Mouse (Mus musculus): ENCODE data around the gene Dnaaf5. TPM values are rescaled to one million over a fixed set of nuclear protein-coding genes. Genes with fewer than 3 reads are reported as not detected.

Gene Dnaaf5
- polyA plus RNA-seq, 1 experiment from 2014 or later: 12.9 TPM

GRCm38 (mm10) chr5:139208183-139208582 is 58.2 kb downstream of the Dnaaf5 start:
- peaks cover 36% of the 10 kb centered on the region for H3K36me3 ChIP-seq
- no peak for DNase-seq (ENCODE audit: low spot score)
- H3K4me1 ChIP-seq: peaks cover 8% of the 10 kb centered on the region; the same call in 1 of the 2 replicates
- H3K27ac ChIP-seq: no peak overlapping the region
- no peak overlapping the region for H3K4me3 ChIP-seq
- no peaks in the 10 kb centered on the region for H3K9me3 ChIP-seq (replicated peaks)
- H3K27me3 ChIP-seq (ENCODE audit: low read depth, poor library complexity, severe bottlenecking): no peaks in the 10 kb centered on the region

- H3K36me3 ChIP-seq: peaks cover 38% of the 10 kb centered on the region
Measured at GRCm38 (mm10) chr5:139208871-139209684, 59.1 kb downstream of the Dnaaf5 start.

GRCm38 (mm10) chr5:139209685-139210026 is 59.6 kb downstream of the Dnaaf5 start:
- Histone ChIP-seq H3K27me3 (ENCODE audit: low read depth, poor library complexity, severe bottlenecking) (no peaks in the 10 kb centered on the region), H3K36me3 (peaks cover 38% of the 10 kb centered on the region)

More at GRCm38 (mm10) chr5:139208871-139209684, 59.1 kb downstream of the Dnaaf5 start:
- no peak overlapping the region for H3K27ac ChIP-seq
- DNase-seq (ENCODE audit: low spot score): no peak
- WGBS: 90% methylated on average over 10 of the region's 10 CpGs
- H3K4me1 ChIP-seq: peaks cover 8% of the 10 kb centered on the region; the same call in 1 of the 2 replicates
- H3K27me3 ChIP-seq (ENCODE audit: low read depth, poor library complexity, severe bottlenecking): no peaks in the 10 kb centered on the region
- H3K4me3 ChIP-seq: no peak overlapping the region
- H3K9me3 ChIP-seq (replicated peaks): no peaks in the 10 kb centered on the region

GRCm38 (mm10) chr5:139211737-139212385 is 61.8 kb downstream of the Dnaaf5 start:
- 94% methylated on average over 11 of the region's 11 CpGs for WGBS
- peaks cover 57% of the 10 kb centered on the region for H3K36me3 ChIP-seq

More at GRCm38 (mm10) chr5:139209685-139210026, 59.6 kb downstream of the Dnaaf5 start:
- H3K27ac ChIP-seq: no peak overlapping the region
- no peak overlapping the region for H3K4me3 ChIP-seq
- no peaks in the 10 kb centered on the region for H3K9me3 ChIP-seq (replicated peaks)
- DNase-seq (ENCODE audit: low spot score): no peak
- WGBS: 96% methylated on average over 7 of the region's 7 CpGs
- peaks cover 8% of the 10 kb centered on the region; the same call in 1 of the 2 replicates for H3K4me1 ChIP-seq

GRCm38 (mm10) chr5:139214298-139214697 is 64.3 kb downstream of the Dnaaf5 start:
- Histone ChIP-seq H3K9me3 (replicated peaks) (no peaks in the 10 kb centered on the region), H3K27me3 (ENCODE audit: low read depth, poor library complexity, severe bottlenecking) (no peaks in the 10 kb centered on the region), H3K36me3 (peaks cover 55% of the 10 kb centered on the region), H3K4me1 (no peaks in the 10 kb centered on the region), H3K4me3 (no peak overlapping the region), H3K27ac (no peak overlapping the region)
- DNase-seq (ENCODE audit: low spot score): no peak

More at GRCm38 (mm10) chr5:139211737-139212385, 61.8 kb downstream of the Dnaaf5 start:
- no peak for DNase-seq (ENCODE audit: low spot score)
- H3K4me3 ChIP-seq: no peak overlapping the region
- no peak overlapping the region for H3K27ac ChIP-seq
- no peaks in the 10 kb centered on the region for H3K27me3 ChIP-seq (ENCODE audit: low read depth, poor library complexity, severe bottlenecking)
- H3K4me1 ChIP-seq: no peaks in the 10 kb centered on the region
- no peaks in the 10 kb centered on the region for H3K9me3 ChIP-seq (replicated peaks)

GRCm38 (mm10) chr5:139215184-139215583 is 65.2 kb downstream of the Dnaaf5 start:
- Histone ChIP-seq H3K27me3 (ENCODE audit: low read depth, poor library complexity, severe bottlenecking) (no peaks in the 10 kb centered on the region), H3K9me3 (replicated peaks) (no peaks in the 10 kb centered on the region), H3K4me3 (no peak overlapping the region), H3K4me1 (no peaks in the 10 kb centered on the region), H3K36me3 (peaks cover 55% of the 10 kb centered on the region), H3K27ac (no peak overlapping the region)
- 93% methylated on average over 5 of the region's 5 CpGs for WGBS
- DNase-seq (ENCODE audit: low spot score): no peak

GRCm38 (mm10) chr5:139216121-139216520 is 66.1 kb downstream of the Dnaaf5 start:
- Histone ChIP-seq H3K36me3 (peaks cover 55% of the 10 kb centered on the region), H3K4me1 (no peaks in the 10 kb centered on the region), H3K27ac (no peak overlapping the region), H3K9me3 (replicated peaks) (no peaks in the 10 kb centered on the region), H3K27me3 (ENCODE audit: low read depth, poor library complexity, severe bottlenecking) (no peaks in the 10 kb centered on the region), H3K4me3 (no peak overlapping the region)
- 93% methylated on average over 2 of the region's 2 CpGs for WGBS
- no peak for DNase-seq (ENCODE audit: low spot score)

- Histone ChIP-seq H3K27me3 (ENCODE audit: low read depth, poor library complexity, severe bottlenecking) (no peaks in the 10 kb centered on the region), H3K4me1 (no peaks in the 10 kb centered on the region), H3K4me3 (no peak overlapping the region), H3K36me3 (peaks cover 57% of the 10 kb centered on the region), H3K9me3 (replicated peaks) (no peaks in the 10 kb centered on the region), H3K27ac (no peak overlapping the region)
- WGBS: 86% methylated on average over 3 of the region's 3 CpGs
- no peak for DNase-seq (ENCODE audit: low spot score)
Measured at GRCm38 (mm10) chr5:139216774-139217173, 66.8 kb downstream of the Dnaaf5 start.

GRCm38 (mm10) chr5:139220006-139220515 is 70.0 kb downstream of the Dnaaf5 start:
- no peak for DNase-seq (ENCODE audit: low spot score)
- H3K9me3 ChIP-seq (replicated peaks): no peaks in the 10 kb centered on the region
- WGBS: 92% methylated on average over 4 of the region's 4 CpGs
- H3K4me3 ChIP-seq: no peak overlapping the region
- H3K27me3 ChIP-seq (ENCODE audit: low read depth, poor library complexity, severe bottlenecking): no peaks in the 10 kb centered on the region
- no peak overlapping the region for H3K27ac ChIP-seq
- H3K36me3 ChIP-seq: peaks cover 76% of the 10 kb centered on the region
- H3K4me1 ChIP-seq: no peaks in the 10 kb centered on the region

- Histone ChIP-seq H3K4me1 (no peaks in the 10 kb centered on the region), H3K36me3 (peaks cover 76% of the 10 kb centered on the region), H3K27me3 (ENCODE audit: low read depth, poor library complexity, severe bottlenecking) (no peaks in the 10 kb centered on the region), H3K4me3 (no peak overlapping the region), H3K27ac (no peak overlapping the region), H3K9me3 (replicated peaks) (no peaks in the 10 kb centered on the region)
- WGBS: 90% methylated on average over 4 of the region's 4 CpGs
- no peak for DNase-seq (ENCODE audit: low spot score)
Measured at GRCm38 (mm10) chr5:139220610-139221009, 70.6 kb downstream of the Dnaaf5 start.

GRCm38 (mm10) chr5:139223331-139223730 is 73.3 kb downstream of the Dnaaf5 start:
- no peak overlapping the region for H3K4me3 ChIP-seq
- H3K9me3 ChIP-seq (replicated peaks): no peaks in the 10 kb centered on the region
- H3K36me3 ChIP-seq: peaks cover 86% of the 10 kb centered on the region
- H3K27me3 ChIP-seq (ENCODE audit: low read depth, poor library complexity, severe bottlenecking): no peaks in the 10 kb centered on the region
- 95% methylated on average over 10 of the region's 10 CpGs for WGBS
- H3K27ac ChIP-seq: no peak overlapping the region
- DNase-seq (ENCODE audit: low spot score): no peak
- no peaks in the 10 kb centered on the region for H3K4me1 ChIP-seq

- H3K27ac ChIP-seq: no peak overlapping the region
- WGBS: 94% methylated on average over 4 of the region's 4 CpGs
- DNase-seq (ENCODE audit: low spot score): no peak
- no peak overlapping the region for H3K4me3 ChIP-seq
- no peaks in the 10 kb centered on the region for H3K4me1 ChIP-seq
- H3K9me3 ChIP-seq (replicated peaks): no peaks in the 10 kb centered on the region
- peaks cover 98% of the 10 kb centered on the region for H3K36me3 ChIP-seq
- no peaks in the 10 kb centered on the region for H3K27me3 ChIP-seq (ENCODE audit: low read depth, poor library complexity, severe bottlenecking)
Measured at GRCm38 (mm10) chr5:139227236-139227635, 77.2 kb downstream of the Dnaaf5 start.

GRCm38 (mm10) chr5:139227645-139228044 is 77.6 kb downstream of the Dnaaf5 start:
- H3K27me3 ChIP-seq (ENCODE audit: low read depth, poor library complexity, severe bottlenecking): no peaks in the 10 kb centered on the region
- 96% methylated on average over 2 of the region's 2 CpGs for WGBS
- H3K4me1 ChIP-seq: no peaks in the 10 kb centered on the region
- peaks cover 100% of the 10 kb centered on the region for H3K36me3 ChIP-seq
- no peak for DNase-seq (ENCODE audit: low spot score)
- no peak overlapping the region for H3K27ac ChIP-seq
- H3K9me3 ChIP-seq (replicated peaks): no peaks in the 10 kb centered on the region
- no peak overlapping the region for H3K4me3 ChIP-seq
